In genomic region chr9:55031435-55032167, GRCm38 (mm10) we compare ENCODE assay signal across 15 mouse cellular contexts. TPM values are rescaled to one million over a fixed set of nuclear protein-coding genes. Genes with fewer than 3 reads are reported as not detected.
"Had no signal": no experiment of that assay in that cellular context is flagged by ENCODE, and none has a peak within 500 bp of the region (broad histone marks: within the 10 kb centered on the region; RNA-seq: fewer than 3 reads in every experiment).

No protein-coding gene starts in this region.

- H3K36me3 ChIP-seq: limb, embryonic 13.5 days; liver, embryonic 15.5 days; neural tube, embryonic 15.5 days had no signal

- H3K9me3 ChIP-seq: limb, embryonic 13.5 days; liver, embryonic 15.5 days; neural tube, embryonic 15.5 days had no signal

- DNase-seq: kidney, adult 11 months; kidney, adult 9 months; kidney, postnatal 36 days; left cerebral cortex, postnatal 4 days; lung, embryonic 14.5 days; lung, postnatal 10 days; lung, postnatal 4 days; right cerebral cortex, postnatal 14 days had no signal

- H3K27ac ChIP-seq: kidney, postnatal 0 days; layer of hippocampus, adult 2 months; limb, embryonic 13.5 days; liver, embryonic 15.5 days; neural tube, embryonic 15.5 days had no signal

- H3K9ac ChIP-seq: limb, embryonic 13.5 days; liver, embryonic 15.5 days; lung, embryonic 14.5 days; neural tube, embryonic 15.5 days had no signal

- H3K4me1 ChIP-seq: liver, embryonic 15.5 days had no signal

- H3K27me3 ChIP-seq: neural tube, embryonic 15.5 days had no signal

- H3K4me2 ChIP-seq: limb, embryonic 13.5 days; liver, embryonic 15.5 days; lung, embryonic 14.5 days; neural tube, embryonic 15.5 days had no signal

- H3K4me3 ChIP-seq: layer of hippocampus, adult 2 months; limb, embryonic 13.5 days; liver, embryonic 15.5 days; myocyte; neural tube, embryonic 15.5 days had no signal

RNA-seq across cellular contexts. Expression of gene Chrna3, which starts 5.2 kb away (rescaled TPM):
- polyA plus RNA-seq: liver, adult 2 months; liver, embryonic 15.5 days; myocyte had no signal

RNA-seq across cellular contexts. Expression of gene Chrnb4, which starts 17.0 kb away (rescaled TPM):
- polyA plus RNA-seq: liver, adult 2 months; liver, embryonic 15.5 days had no signal

RNA-seq across cellular contexts. Expression of gene Chrna5, which starts 50.9 kb away (rescaled TPM):
- polyA plus RNA-seq: liver, adult 2 months; myocyte had no signal
